ENCODE assay signal across 17 mouse cellular contexts in genomic region chr3:34434901-34435300, GRCm38 (mm10).
DNase-seq lines count a peak whose midpoint lies in the region; ATAC-seq and TF ChIP-seq lines count a peak whose summit lies in the region.
"Had no signal": no experiment of that assay in that cellular context is flagged by ENCODE, and none has a peak within 500 bp of the region (broad histone marks: within the 10 kb centered on the region; RNA-seq: fewer than 3 reads in every experiment).

No protein-coding gene starts in this region.

- H3K27ac ChIP-seq in hindbrain, embryonic 13.5 days = peak overlapping the region; percentile 24; the same call in 1 of the 2 replicates
- no peak overlapping the region for H3K27ac ChIP-seq in hindbrain, embryonic 12.5 days
- H3K27ac ChIP-seq in neural tube, embryonic 15.5 days (replicated peaks) = no peak overlapping the region
- H3K27ac ChIP-seq in forebrain, embryonic 12.5 days = peak overlapping the region; percentile 53; the same call in 1 of the 2 replicates
- H3K27ac ChIP-seq in midbrain, postnatal 0 days (ENCODE audit: low read depth, low read length) = no peak overlapping the region
- H3K27ac ChIP-seq in intestine, postnatal 0 days (ENCODE audit: low read depth, low read length) = no peak overlapping the region
- H3K27ac ChIP-seq: kidney, embryonic 15.5 days; limb, embryonic 12.5 days; liver, embryonic 13.5 days; lung, embryonic 15.5 days; macrophage; neural tube, embryonic 12.5 days had no signal

- H3K4me3 ChIP-seq in hindbrain, embryonic 13.5 days = no peak overlapping the region
- H3K4me3 ChIP-seq in hindbrain, embryonic 12.5 days = no peak overlapping the region
- no peak overlapping the region for H3K4me3 ChIP-seq in neural tube, embryonic 15.5 days (replicated peaks)
- no peak overlapping the region for H3K4me3 ChIP-seq in forebrain, embryonic 12.5 days (replicated peaks)
- no peak overlapping the region for H3K4me3 ChIP-seq in midbrain, postnatal 0 days (ENCODE audit: low read depth, low read length)
- no peak overlapping the region for H3K4me3 ChIP-seq in intestine, postnatal 0 days (ENCODE audit: low read depth, low read length)
- H3K4me3 ChIP-seq: kidney, embryonic 15.5 days; limb, embryonic 12.5 days; liver, embryonic 13.5 days; lung, embryonic 15.5 days; neural tube, embryonic 12.5 days had no signal

- H3K9ac ChIP-seq in hindbrain, embryonic 13.5 days = no peak overlapping the region
- no peak overlapping the region for H3K9ac ChIP-seq in hindbrain, embryonic 12.5 days
- no peak overlapping the region; the same call in 1 of the 2 replicates for H3K9ac ChIP-seq in neural tube, embryonic 15.5 days (replicated peaks)
- H3K9ac ChIP-seq in forebrain, embryonic 12.5 days = no peak overlapping the region
- no peak overlapping the region for H3K9ac ChIP-seq in midbrain, postnatal 0 days (replicated peaks; ENCODE audit: low read length, poor library complexity, severe bottlenecking)
- H3K9ac ChIP-seq in intestine, postnatal 0 days (ENCODE audit: low read depth, low read length) = no peak overlapping the region
- H3K9ac ChIP-seq: kidney, embryonic 15.5 days; limb, embryonic 12.5 days; liver, embryonic 13.5 days; lung, embryonic 15.5 days; neural tube, embryonic 12.5 days had no signal

- H3K27me3 ChIP-seq in hindbrain, embryonic 13.5 days = peaks cover 9% of the 10 kb centered on the region; the same call in 1 of the 2 replicates
- no peaks in the 10 kb centered on the region for H3K27me3 ChIP-seq in hindbrain, embryonic 12.5 days
- no peaks in the 10 kb centered on the region for H3K27me3 ChIP-seq in neural tube, embryonic 15.5 days (replicated peaks)
- H3K27me3 ChIP-seq in forebrain, embryonic 12.5 days = peaks cover 8% of the 10 kb centered on the region
- H3K27me3 ChIP-seq in midbrain, postnatal 0 days (ENCODE audit: insufficient read depth, low read length) = no peaks in the 10 kb centered on the region
- no peaks in the 10 kb centered on the region for H3K27me3 ChIP-seq in intestine, postnatal 0 days (replicated peaks; ENCODE audit: control insufficient read depth, insufficient read depth, low read length)
- H3K27me3 ChIP-seq: kidney, embryonic 15.5 days; liver, embryonic 13.5 days; lung, embryonic 15.5 days; neural tube, embryonic 12.5 days had no signal

- H3K4me1 ChIP-seq in hindbrain, embryonic 13.5 days (replicated peaks) = peaks cover 9% of the 10 kb centered on the region
- H3K4me1 ChIP-seq in hindbrain, embryonic 12.5 days = no peaks in the 10 kb centered on the region; the same call in 1 of the 2 replicates
- peaks cover 6% of the 10 kb centered on the region for H3K4me1 ChIP-seq in neural tube, embryonic 15.5 days
- H3K4me1 ChIP-seq in forebrain, embryonic 12.5 days = peaks cover 7% of the 10 kb centered on the region; the same call in 1 of the 2 replicates
- H3K4me1 ChIP-seq in midbrain, postnatal 0 days (ENCODE audit: insufficient read depth, low read length) = no peaks in the 10 kb centered on the region
- no peaks in the 10 kb centered on the region for H3K4me1 ChIP-seq in intestine, postnatal 0 days (replicated peaks; ENCODE audit: control insufficient read depth, insufficient read depth, low read length)
- H3K4me1 ChIP-seq: kidney, embryonic 15.5 days; limb, embryonic 12.5 days; liver, embryonic 13.5 days; lung, embryonic 15.5 days; neural tube, embryonic 12.5 days had no signal

- peaks cover 7% of the 10 kb centered on the region; the same call in 1 of the 2 replicates for H3K9me3 ChIP-seq in hindbrain, embryonic 13.5 days
- H3K9me3 ChIP-seq in hindbrain, embryonic 12.5 days (replicated peaks) = 0 out of 2 replicates have a peak, but pooled peaks cover 6% of the 10 kb centered on the region
- no peaks in the 10 kb centered on the region for H3K9me3 ChIP-seq in neural tube, embryonic 15.5 days (replicated peaks)
- peaks cover 4% of the 10 kb centered on the region; the same call in 1 of the 2 replicates for H3K9me3 ChIP-seq in forebrain, embryonic 12.5 days
- H3K9me3 ChIP-seq in midbrain, postnatal 0 days (ENCODE audit: low read length) = no peaks in the 10 kb centered on the region
- no peaks in the 10 kb centered on the region for H3K9me3 ChIP-seq in intestine, postnatal 0 days (ENCODE audit: control insufficient read depth)
- H3K9me3 ChIP-seq: kidney, embryonic 15.5 days; limb, embryonic 12.5 days; lung, embryonic 15.5 days had no signal

- H3K4me2 ChIP-seq in hindbrain, embryonic 13.5 days = no peak overlapping the region
- no peak overlapping the region for H3K4me2 ChIP-seq in hindbrain, embryonic 12.5 days (replicated peaks)
- peak overlapping the region; percentile 13; the same call in 1 of the 2 replicates for H3K4me2 ChIP-seq in neural tube, embryonic 15.5 days
- H3K4me2 ChIP-seq in forebrain, embryonic 12.5 days = peak overlapping the region; percentile 34
- H3K4me2 ChIP-seq in midbrain, postnatal 0 days (ENCODE audit: low read depth, low read length, poor library complexity, severe bottlenecking) = peak overlapping the region; percentile 18
- no peak overlapping the region for H3K4me2 ChIP-seq in intestine, postnatal 0 days (replicated peaks; ENCODE audit: low read depth)
- H3K4me2 ChIP-seq: kidney, embryonic 15.5 days; limb, embryonic 12.5 days; liver, embryonic 13.5 days; lung, embryonic 15.5 days; neural tube, embryonic 12.5 days had no signal

- no peak for TF ChIP-seq CTCF in midbrain, postnatal 0 days (IDR thresholded peaks at IDR 0.05)
- TF ChIP-seq CTCF in intestine, postnatal 0 days (IDR thresholded peaks at IDR 0.05; ENCODE audit: low read depth) = no peak

- no peaks in the 10 kb centered on the region for H3K36me3 ChIP-seq in hindbrain, embryonic 13.5 days
- no peaks in the 10 kb centered on the region for H3K36me3 ChIP-seq in hindbrain, embryonic 12.5 days
- no peaks in the 10 kb centered on the region for H3K36me3 ChIP-seq in neural tube, embryonic 15.5 days
- no peaks in the 10 kb centered on the region for H3K36me3 ChIP-seq in forebrain, embryonic 12.5 days (replicated peaks)
- no peaks in the 10 kb centered on the region for H3K36me3 ChIP-seq in midbrain, postnatal 0 days (ENCODE audit: insufficient read depth, low read length)
- H3K36me3 ChIP-seq in intestine, postnatal 0 days (ENCODE audit: control insufficient read depth, insufficient read depth) = no peaks in the 10 kb centered on the region
- H3K36me3 ChIP-seq: kidney, embryonic 15.5 days; limb, embryonic 12.5 days; liver, embryonic 13.5 days; lung, embryonic 15.5 days; neural tube, embryonic 12.5 days had no signal

- 50% methylated on average over 9 of the region's 9 CpGs for WGBS in hindbrain, embryonic 13.5 days
- 60% methylated on average over 9 of the region's 9 CpGs for WGBS in hindbrain, embryonic 12.5 days
- WGBS in neural tube, embryonic 15.5 days = 50% methylated on average over 9 of the region's 9 CpGs
- WGBS in forebrain, embryonic 12.5 days = 40% methylated on average over 9 of the region's 9 CpGs
- 45% methylated on average over 9 of the region's 9 CpGs for WGBS in midbrain, postnatal 0 days
- WGBS in intestine, postnatal 0 days = 60% methylated on average over 9 of the region's 9 CpGs

- no peak for DNase-seq in neural tube, embryonic 10.5 days (ENCODE audit: extremely low spot score, low spot score)
- DNase-seq in midbrain, postnatal 0 days (ENCODE audit: low spot score) = no peak
- no peak for DNase-seq in cerebellum, postnatal 10 days
- DNase-seq: cerebellum, postnatal 36 days; liver, embryonic 13.5 days; thymus, postnatal 25 days had no signal

- peak; percentile 54 for ATAC-seq in hindbrain, embryonic 13.5 days (ENCODE audit: low FRiP score)
- no peak for ATAC-seq in hindbrain, embryonic 12.5 days (ENCODE audit: low FRiP score)
- ATAC-seq in neural tube, embryonic 15.5 days (ENCODE audit: low FRiP score) = no peak
- ATAC-seq in forebrain, embryonic 12.5 days (ENCODE audit: low FRiP score) = peak; percentile 63; the same call in 1 of the 2 replicates
- no peak for ATAC-seq in midbrain, postnatal 0 days (ENCODE audit: low FRiP score)
- no peak for ATAC-seq in intestine, postnatal 0 days
- ATAC-seq: inflammation-experienced regulatory T-cells, adult 6 months had no signal

Comparison
In these comparisons a context has a peak if more than half of its experiments do, and no peak if none do; other contexts are left out.
1. ATAC-seq: peak in hindbrain, embryonic 13.5 days (single experiment) and forebrain, embryonic 12.5 days (single experiment); none in hindbrain, embryonic 12.5 days (single experiment), neural tube, embryonic 15.5 days (single experiment), midbrain, postnatal 0 days (single experiment) and intestine, postnatal 0 days (single experiment).
2. H3K27ac ChIP-seq: peak in hindbrain, embryonic 13.5 days (single experiment) and forebrain, embryonic 12.5 days (single experiment); none in hindbrain, embryonic 12.5 days (single experiment), neural tube, embryonic 15.5 days (single experiment), midbrain, postnatal 0 days (single experiment) and intestine, postnatal 0 days (single experiment).
3. H3K4me2 ChIP-seq: peak in neural tube, embryonic 15.5 days (single experiment), forebrain, embryonic 12.5 days (single experiment) and midbrain, postnatal 0 days (single experiment); none in hindbrain, embryonic 13.5 days (single experiment), hindbrain, embryonic 12.5 days (single experiment) and intestine, postnatal 0 days (single experiment).